Mouse (Mus musculus) layer of hippocampus, adult 2 months (tissue): ENCODE measurements at regions not wholly inside any gene's neighbourhood (a gene's known extent, or its start where the extent isn't known, plus 50 kb on each side); places are given as distances from the start of the nearest gene placed in this dataset.

Source experiments
- DNase-seq, 2 experiments: peaks; one replicate each; pipeline ENCODE4 v3.0.0; 2022; ENCODE audit warnings: low spot score in 2 of 2
- H3K27ac ChIP-seq: fragments of 200-600 bp; 2 replicates; pipeline ENCODE4 v1.8.1; 2022
- H3K4me3 ChIP-seq: fragments of 200-600 bp; 2 replicates; pipeline ENCODE4 v1.8.1; 2022; ENCODE audit warnings: mild to moderate bottlenecking
- CTCF ChIP-seq: fragments of 200-600 bp; conservative IDR thresholded peaks from 2 replicates; pipeline ENCODE4 v1.8.1; 2022; ENCODE audit warnings: antibody characterized with exemption, mild to moderate bottlenecking, moderate library complexity

GRCm38 (mm10) chr14:89554127-89554526 is 1082.9 kb upstream of the Pcdh20 start:
- TF ChIP-seq CTCF = no peak
- no peak overlapping the region for H3K27ac ChIP-seq
- no peak for DNase-seq
- H3K4me3 ChIP-seq = no peak overlapping the region
